Mouse (Mus musculus) kidney, adult 2 months (tissue): ENCODE data around the gene Col9a2.

Source experiments
- CTCF ChIP-seq: fragments of 200-500 bp; conservative IDR thresholded peaks from 2 replicates; pipeline ENCODE4 v1.5.1; 2011; ENCODE audit warnings: low read depth, mild to moderate bottlenecking, control low read depth, low read length, moderate library complexity, mixed read lengths; ENCODE audit not compliant: insufficient read depth, insufficient read length
- POLR2A ChIP-seq: fragments of 200-500 bp; IDR thresholded peaks from one replicate; pipeline ENCODE4 v1.6.1; 2011; ENCODE audit warnings: low read depth, low read length, control low read depth

- TF ChIP-seq POLR2A (no peak), CTCF (no peak)
Measured at GRCm38 (mm10) chr4:121007006-121007405, 32.2 kb upstream of the Col9a2 start.
